ENCODE assay signal across 25 mouse cellular contexts in the genomic region with DNA sequence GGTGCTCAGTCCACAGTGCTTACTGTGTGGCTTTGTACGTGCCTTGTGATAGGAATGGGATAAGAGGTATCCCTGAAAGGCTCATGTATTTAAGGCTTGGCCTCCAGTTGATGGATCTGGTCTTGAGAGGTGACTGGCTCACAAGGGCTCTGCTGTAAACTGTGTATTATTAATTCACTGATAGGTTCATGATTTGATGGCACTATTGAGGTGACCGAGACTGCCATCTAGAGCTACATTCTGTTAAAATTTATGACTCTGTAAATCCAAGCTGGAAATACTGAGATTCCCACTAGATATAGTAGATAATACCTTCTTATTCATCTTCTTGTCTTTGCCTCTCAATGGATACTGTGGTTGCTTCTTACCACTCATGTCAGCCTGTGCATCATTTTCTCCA.
A peak's percentile ranks its signal among the peaks of the same experiment; 100 is the strongest.
DNase-seq lines count a peak whose midpoint lies in the region; ATAC-seq and TF ChIP-seq lines count a peak whose summit lies in the region.
"Had no signal": no experiment of that assay in that cellular context is flagged by ENCODE, and none has a peak within 500 bp of the region (broad histone marks: within the 10 kb centered on the region; RNA-seq: fewer than 3 reads in every experiment).

No protein-coding gene starts in this region.

- peak; percentile 12; the same call in 1 of the 2 replicates for TF ChIP-seq CTCF in hindbrain, postnatal 0 days (IDR thresholded peaks at IDR 0.05; ENCODE audit: low read depth)
- TF ChIP-seq CTCF in midbrain, postnatal 0 days (IDR thresholded peaks at IDR 0.05), result peak; percentile 28; the same call in 1 of the 2 replicates

- no peak overlapping the region for H3K27ac ChIP-seq in hindbrain, postnatal 0 days
- H3K27ac ChIP-seq in hindbrain, embryonic 11.5 days (ENCODE audit: low read depth, low read length), result no peak overlapping the region
- H3K27ac ChIP-seq in midbrain, postnatal 0 days (ENCODE audit: low read depth, low read length), result no peak overlapping the region
- no peak overlapping the region for H3K27ac ChIP-seq in midbrain, embryonic 10.5 days (replicated peaks)
- H3K27ac ChIP-seq: forebrain, embryonic 10.5 days; forebrain, embryonic 13.5 days; gastrocnemius, adult 2 months; heart, embryonic 15.5 days; hindbrain, embryonic 10.5 days; hindbrain, embryonic 14.5 days had no signal

- peak; percentile 20 for DNase-seq in hindbrain, postnatal 0 days (ENCODE audit: low spot score)
- DNase-seq in hindbrain, embryonic 11.5 days (ENCODE audit: low spot score), result no peak
- DNase-seq in midbrain, postnatal 0 days (ENCODE audit: low spot score), result no peak
- no peak for DNase-seq in midbrain, embryonic 10.5 days (ENCODE audit: low spot score)
- DNase-seq in brain, adult 2 months (ENCODE audit: low read depth, low spot score), result peak; percentile 11
- no peak for DNase-seq in cerebellum, adult 9-10 months
- DNase-seq: adrenal gland, postnatal 10 days; adrenal gland, postnatal 36 days; cerebellum, adult 11 months; cerebellum, adult 2 months; cerebellum, postnatal 10 days; cerebellum, postnatal 36 days; gastrocnemius, adult 2 months; gastrocnemius, postnatal 14 days; heart, postnatal 10 days; heart, postnatal 36 days had no signal

- no peak overlapping the region for H3K4me2 ChIP-seq in hindbrain, postnatal 0 days (ENCODE audit: low read depth, low read length)
- H3K4me2 ChIP-seq in hindbrain, embryonic 11.5 days (replicated peaks; ENCODE audit: low read depth, low read length), result no peak overlapping the region
- no peak overlapping the region for H3K4me2 ChIP-seq in midbrain, postnatal 0 days (ENCODE audit: low read depth, low read length, poor library complexity, severe bottlenecking)
- H3K4me2 ChIP-seq: forebrain, embryonic 13.5 days; heart, embryonic 12.5 days; heart, embryonic 15.5 days; hindbrain, embryonic 14.5 days had no signal

- no peaks in the 10 kb centered on the region for H3K27me3 ChIP-seq in hindbrain, postnatal 0 days (ENCODE audit: insufficient read depth, low read length)
- no peaks in the 10 kb centered on the region for H3K27me3 ChIP-seq in hindbrain, embryonic 11.5 days (ENCODE audit: control insufficient read depth, insufficient read depth, low read length)
- no peaks in the 10 kb centered on the region for H3K27me3 ChIP-seq in midbrain, postnatal 0 days (ENCODE audit: insufficient read depth, low read length)
- no peaks in the 10 kb centered on the region for H3K27me3 ChIP-seq in midbrain, embryonic 10.5 days (ENCODE audit: low read depth, poor library complexity, severe bottlenecking)
- H3K27me3 ChIP-seq: forebrain, embryonic 13.5 days; heart, embryonic 12.5 days; heart, embryonic 15.5 days had no signal

- H3K9ac ChIP-seq in hindbrain, postnatal 0 days (replicated peaks; ENCODE audit: low read length), result no peak overlapping the region
- H3K9ac ChIP-seq in hindbrain, embryonic 11.5 days (ENCODE audit: low read depth, low read length), result no peak overlapping the region
- H3K9ac ChIP-seq in midbrain, postnatal 0 days (replicated peaks; ENCODE audit: low read length, poor library complexity, severe bottlenecking), result no peak overlapping the region
- H3K9ac ChIP-seq: forebrain, embryonic 13.5 days; heart, embryonic 12.5 days; heart, embryonic 15.5 days; hindbrain, embryonic 14.5 days had no signal

- ATAC-seq in hindbrain, postnatal 0 days, result no peak
- no peak for ATAC-seq in hindbrain, embryonic 11.5 days (ENCODE audit: low FRiP score)
- ATAC-seq in midbrain, postnatal 0 days (ENCODE audit: low FRiP score), result no peak
- ATAC-seq: activated CD4-positive, CD25-positive, alpha-beta regulatory T cell, adult 4 months; forebrain, embryonic 13.5 days; forebrain, embryonic 16.5 days; intestine, postnatal 0 days had no signal

- H3K9me3 ChIP-seq in hindbrain, postnatal 0 days (ENCODE audit: low read length), result no peaks in the 10 kb centered on the region
- H3K9me3 ChIP-seq in hindbrain, embryonic 11.5 days (ENCODE audit: control insufficient read depth, low read length), result no peaks in the 10 kb centered on the region
- H3K9me3 ChIP-seq in midbrain, postnatal 0 days (ENCODE audit: low read length), result no peaks in the 10 kb centered on the region
- H3K9me3 ChIP-seq in midbrain, embryonic 10.5 days (replicated peaks), result no peaks in the 10 kb centered on the region
- H3K9me3 ChIP-seq: forebrain, embryonic 10.5 days; forebrain, embryonic 13.5 days; heart, embryonic 12.5 days; heart, embryonic 15.5 days; hindbrain, embryonic 10.5 days had no signal

- H3K4me1 ChIP-seq in hindbrain, postnatal 0 days (ENCODE audit: insufficient read depth, low read length), result no peaks in the 10 kb centered on the region
- no peaks in the 10 kb centered on the region for H3K4me1 ChIP-seq in hindbrain, embryonic 11.5 days (replicated peaks; ENCODE audit: control insufficient read depth, insufficient read depth, low read length)
- no peaks in the 10 kb centered on the region for H3K4me1 ChIP-seq in midbrain, postnatal 0 days (ENCODE audit: insufficient read depth, low read length)
- H3K4me1 ChIP-seq in midbrain, embryonic 10.5 days, result peaks cover 7% of the 10 kb centered on the region; the same call in 1 of the 2 replicates
- H3K4me1 ChIP-seq: forebrain, embryonic 13.5 days; heart, embryonic 12.5 days; heart, embryonic 15.5 days; hindbrain, embryonic 10.5 days had no signal

- WGBS in hindbrain, postnatal 0 days, result 90% methylated on average over 2 of the region's 2 CpGs
- WGBS in hindbrain, embryonic 11.5 days, result 90% methylated on average over 2 of the region's 2 CpGs
- WGBS in midbrain, postnatal 0 days, result 86% methylated on average over 2 of the region's 2 CpGs
- 92% methylated on average over 2 of the region's 2 CpGs for WGBS in midbrain, embryonic 10.5 days

- H3K36me3 ChIP-seq in hindbrain, postnatal 0 days (ENCODE audit: insufficient read depth, low read length), result no peaks in the 10 kb centered on the region
- H3K36me3 ChIP-seq in hindbrain, embryonic 11.5 days (ENCODE audit: control insufficient read depth, insufficient read depth, low read length), result no peaks in the 10 kb centered on the region
- H3K36me3 ChIP-seq in midbrain, postnatal 0 days (ENCODE audit: insufficient read depth, low read length), result no peaks in the 10 kb centered on the region
- H3K36me3 ChIP-seq in midbrain, embryonic 10.5 days, result no peaks in the 10 kb centered on the region
- H3K36me3 ChIP-seq: forebrain, embryonic 10.5 days; heart, embryonic 12.5 days; heart, embryonic 15.5 days; hindbrain, embryonic 10.5 days had no signal

- no peak overlapping the region for H3K4me3 ChIP-seq in hindbrain, postnatal 0 days (ENCODE audit: low read length)
- H3K4me3 ChIP-seq in hindbrain, embryonic 11.5 days (ENCODE audit: low read depth, low read length), result no peak overlapping the region
- H3K4me3 ChIP-seq in midbrain, postnatal 0 days (ENCODE audit: low read depth, low read length), result no peak overlapping the region
- no peak overlapping the region for H3K4me3 ChIP-seq in midbrain, embryonic 10.5 days
- H3K4me3 ChIP-seq: forebrain, embryonic 10.5 days; forebrain, embryonic 13.5 days; gastrocnemius, adult 2 months; heart, embryonic 12.5 days; heart, embryonic 15.5 days; hindbrain, embryonic 10.5 days had no signal

Comparison
In these comparisons a context has a peak if more than half of its experiments do, and no peak if none do; other contexts are left out.
1. DNase-seq: peak in hindbrain, postnatal 0 days (single experiment) and brain, adult 2 months (single experiment); none in hindbrain, embryonic 11.5 days (single experiment), midbrain, postnatal 0 days (single experiment), midbrain, embryonic 10.5 days (single experiment) and cerebellum, adult 9-10 months (single experiment).